Mouse (Mus musculus): ENCODE results near the gene Ank3.

- no peak for TF ChIP-seq CTCF (IDR thresholded peaks at IDR 0.05; ENCODE audit: low read depth)
- TF ChIP-seq EP300 (IDR thresholded peaks at IDR 0.05; ENCODE audit: low read depth) = no peak
These were observed 244.9 kb downstream of the Ank3 start for GRCm38 (mm10) chr10:69643481-69643880.

All from liver, postnatal 0 days (tissue).